Mouse (Mus musculus) small intestine, adult 2 months (tissue): ENCODE data around the gene Rsph1.

Source experiments
- CTCF ChIP-seq: fragments of 200-500 bp; IDR thresholded peaks from 2 replicates; pipeline ENCODE4 v1.5.1; 2012; ENCODE audit warnings: low read depth, mild to moderate bottlenecking, control low read depth, inconsistent platforms, low read length, moderate library complexity, mixed read lengths; ENCODE audit not compliant: insufficient replicate concordance, insufficient read length; ENCODE audit errors: extremely low read depth
- POLR2A ChIP-seq: fragments of 200-500 bp; IDR thresholded peaks from 2 replicates; pipeline ENCODE4 v1.6.1; 2012; ENCODE audit warnings: low read depth, mild to moderate bottlenecking, control low read depth, inconsistent platforms, low read length, moderate library complexity

DNA sequence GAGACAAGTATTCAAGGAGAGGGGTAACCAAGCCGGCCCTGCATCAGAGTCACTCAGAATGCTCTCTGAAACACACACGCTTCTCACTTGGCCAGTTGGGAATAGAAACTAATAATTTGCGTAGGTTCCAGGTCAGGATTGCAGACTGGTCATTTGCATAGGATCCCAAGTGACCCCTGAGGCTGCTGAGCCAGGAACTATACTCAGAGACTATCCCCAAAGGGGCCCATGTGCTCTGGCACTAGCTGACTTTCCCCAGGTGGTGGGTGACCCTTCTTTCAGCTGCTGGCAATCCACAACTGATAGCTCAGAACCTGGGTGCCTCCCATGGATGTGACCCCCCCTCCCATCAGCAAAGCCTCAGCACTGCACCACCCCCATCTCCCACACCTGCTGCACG is 18.0 kb downstream of the Rsph1 start:
- no peak for TF ChIP-seq POLR2A
- no peak for TF ChIP-seq CTCF
